Mouse (Mus musculus): Measurements from ENCODE around the gene Smco2. TPM values are rescaled to one million over a fixed set of nuclear protein-coding genes. Genes with fewer than 3 reads are reported as not detected.

Gene Smco2
- polyA plus RNA-seq, 1 experiment: 0.12 TPM

GRCm38 (mm10) chr6:146888660-146889490, 39.0 kb downstream of the Smco2 start:
- peak; percentile 34 for DNase-seq
- Histone ChIP-seq H3K4me1 (ENCODE audit: control insufficient read depth, insufficient read depth, low read length) (peaks cover 15% of the 10 kb centered on the region), H3K4me3 (replicated peaks; ENCODE audit: extremely low read depth, low read depth, low read length) (peak overlapping the region; percentile 87)
- 9% methylated on average over 26 of the region's 26 CpGs for WGBS
- TF ChIP-seq CTCF (IDR thresholded peaks at IDR 0.05; ENCODE audit: insufficient read depth, low read length) (no peak), POLR2A (IDR thresholded peaks at IDR 0.05; ENCODE audit: borderline replicate concordance, extremely low read depth, low read depth, low read length) (no peak)

DNA sequence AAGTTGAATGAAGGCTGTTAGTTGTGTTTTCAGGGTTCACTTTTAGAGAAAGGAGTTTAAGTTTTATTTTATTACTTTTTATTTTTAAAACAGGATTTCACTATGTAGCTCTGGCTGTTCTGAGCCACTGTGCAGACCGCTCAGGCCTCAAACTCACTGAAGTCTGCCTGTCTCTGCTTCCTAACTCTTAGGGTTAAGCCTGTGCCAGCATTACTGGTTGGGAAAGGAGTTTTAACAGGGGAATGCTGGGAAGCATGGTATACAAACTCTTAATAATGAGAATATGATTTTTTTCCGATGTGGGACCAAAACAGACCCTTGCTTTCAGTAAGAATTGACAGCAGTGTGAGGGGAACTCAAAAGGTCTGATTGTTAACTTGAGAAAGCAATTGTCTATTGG, 40.3 kb downstream of the Smco2 start:
- 45% methylated on average over 2 of the region's 2 CpGs for WGBS
- no peak for DNase-seq
- TF ChIP-seq CTCF (IDR thresholded peaks at IDR 0.05; ENCODE audit: insufficient read depth, low read length): no peak
- TF ChIP-seq POLR2A (IDR thresholded peaks at IDR 0.05; ENCODE audit: borderline replicate concordance, extremely low read depth, low read depth, low read length): no peak
- Histone ChIP-seq H3K4me3 (replicated peaks; ENCODE audit: extremely low read depth, low read depth, low read length) (no peak overlapping the region), H3K4me1 (ENCODE audit: control insufficient read depth, insufficient read depth, low read length) (peaks cover 15% of the 10 kb centered on the region)

DNA sequence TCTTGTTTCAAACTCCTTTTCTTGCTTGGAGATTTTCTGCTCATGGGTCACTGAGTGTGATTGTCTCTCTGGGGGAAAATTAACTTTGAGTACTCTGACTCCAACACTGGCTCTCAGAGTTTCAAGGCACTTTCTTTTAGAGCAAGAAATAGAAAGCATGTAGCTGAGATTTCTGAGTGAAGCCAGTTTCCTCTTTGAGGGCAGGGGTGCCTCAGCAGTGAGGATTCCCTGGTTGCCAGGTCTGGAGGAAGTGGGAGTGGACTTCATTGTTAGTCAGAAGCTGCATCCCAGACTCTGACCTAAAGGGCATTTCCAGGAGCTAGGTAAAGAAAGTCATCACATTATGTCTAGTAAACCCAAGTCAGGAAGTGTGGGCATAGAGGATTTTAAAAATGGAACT, 40.7 kb downstream of the Smco2 start:
- no peak for TF ChIP-seq POLR2A (IDR thresholded peaks at IDR 0.05; ENCODE audit: borderline replicate concordance, extremely low read depth, low read depth, low read length)
- TF ChIP-seq CTCF (IDR thresholded peaks at IDR 0.05; ENCODE audit: insufficient read depth, low read length): no peak
- no peak for DNase-seq
- Histone ChIP-seq H3K4me1 (ENCODE audit: control insufficient read depth, insufficient read depth, low read length) (peaks cover 15% of the 10 kb centered on the region), H3K4me3 (replicated peaks; ENCODE audit: extremely low read depth, low read depth, low read length) (no peak overlapping the region)

- WGBS: 47% methylated on average over 2 of the region's 2 CpGs
- H3K4me1 ChIP-seq (ENCODE audit: control insufficient read depth, insufficient read depth, low read length): peaks cover 23% of the 10 kb centered on the region
- no peak for TF ChIP-seq POLR2A (IDR thresholded peaks at IDR 0.05; ENCODE audit: borderline replicate concordance, extremely low read depth, low read depth, low read length)
- no peak for TF ChIP-seq CTCF (IDR thresholded peaks at IDR 0.05; ENCODE audit: insufficient read depth, low read length)
- DNase-seq: no peak
- no peak overlapping the region for H3K4me3 ChIP-seq (replicated peaks; ENCODE audit: extremely low read depth, low read depth, low read length)
Observed at GRCm38 (mm10) chr6:146893890-146894289, 44.0 kb downstream of the Smco2 start.

- H3K4me1 ChIP-seq (ENCODE audit: control insufficient read depth, insufficient read depth, low read length): peaks cover 18% of the 10 kb centered on the region
- 83% methylated on average over 6 of the region's 6 CpGs for WGBS
- no peak overlapping the region for H3K4me3 ChIP-seq (replicated peaks; ENCODE audit: extremely low read depth, low read depth, low read length)
- DNase-seq: no peak
- TF ChIP-seq POLR2A (IDR thresholded peaks at IDR 0.05; ENCODE audit: borderline replicate concordance, extremely low read depth, low read depth, low read length) (no peak), CTCF (IDR thresholded peaks at IDR 0.05; ENCODE audit: insufficient read depth, low read length) (no peak)
Observed at GRCm38 (mm10) chr6:146898709-146899108, 48.8 kb downstream of the Smco2 start.

GRCm38 (mm10) chr6:146899647-146900046, 49.7 kb downstream of the Smco2 start:
- no peak for DNase-seq
- TF ChIP-seq CTCF (IDR thresholded peaks at IDR 0.05; ENCODE audit: insufficient read depth, low read length): no peak
- TF ChIP-seq POLR2A (IDR thresholded peaks at IDR 0.05; ENCODE audit: borderline replicate concordance, extremely low read depth, low read depth, low read length): no peak
- no peak overlapping the region for H3K4me3 ChIP-seq (replicated peaks; ENCODE audit: extremely low read depth, low read depth, low read length)
- WGBS: 35% methylated on average over 2 of the region's 2 CpGs
- peaks cover 18% of the 10 kb centered on the region for H3K4me1 ChIP-seq (ENCODE audit: control insufficient read depth, insufficient read depth, low read length)

DNA sequence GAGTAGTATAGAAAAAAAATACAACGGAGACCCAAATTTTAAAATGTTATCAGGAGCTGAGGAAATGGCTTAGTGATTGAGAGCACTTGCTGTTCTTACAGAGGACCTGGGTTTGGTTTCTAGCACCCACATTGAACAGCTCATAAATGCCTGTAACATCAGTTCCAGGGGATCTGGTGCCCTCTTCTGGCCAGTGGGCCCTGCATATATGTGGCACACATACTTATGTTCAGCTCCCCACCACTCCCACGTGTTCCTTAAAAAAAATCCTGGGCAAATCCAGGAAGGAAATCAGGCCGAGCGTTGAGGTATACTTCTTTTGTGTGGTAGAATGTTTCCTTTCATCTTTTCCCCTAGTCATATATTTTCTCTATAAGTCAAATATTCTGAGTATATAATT, 52.0 kb downstream of the Smco2 start:
- Histone ChIP-seq H3K4me3 (replicated peaks; ENCODE audit: extremely low read depth, low read depth, low read length) (no peak overlapping the region), H3K4me1 (ENCODE audit: control insufficient read depth, insufficient read depth, low read length) (peaks cover 23% of the 10 kb centered on the region)
- TF ChIP-seq POLR2A (IDR thresholded peaks at IDR 0.05; ENCODE audit: borderline replicate concordance, extremely low read depth, low read depth, low read length): no peak
- TF ChIP-seq CTCF (IDR thresholded peaks at IDR 0.05; ENCODE audit: insufficient read depth, low read length): no peak
- WGBS: 93% methylated on average over 4 of the region's 4 CpGs
- no peak for DNase-seq

DNA sequence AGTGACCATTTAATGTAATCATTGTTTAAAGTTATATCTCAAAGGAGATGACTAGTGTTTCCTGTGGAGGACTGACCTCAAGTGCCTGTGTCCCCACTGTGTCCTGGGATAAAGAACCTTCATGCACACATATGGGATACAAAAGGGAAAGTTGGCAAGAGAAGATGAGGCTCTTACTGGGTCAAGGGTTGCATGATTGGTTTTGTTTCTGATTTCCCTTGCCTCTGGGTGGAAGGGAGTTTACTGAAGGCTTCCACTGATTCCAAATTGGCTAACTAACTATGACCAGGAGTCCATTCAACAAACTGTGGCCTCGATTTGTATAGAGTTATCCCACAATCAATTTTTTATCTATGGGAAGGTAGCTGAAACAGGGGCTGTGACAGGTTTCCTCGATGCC, 53.7 kb downstream of the Smco2 start:
- H3K4me3 ChIP-seq (replicated peaks; ENCODE audit: extremely low read depth, low read depth, low read length): no peak overlapping the region
- TF ChIP-seq POLR2A (IDR thresholded peaks at IDR 0.05; ENCODE audit: borderline replicate concordance, extremely low read depth, low read depth, low read length) (no peak), CTCF (IDR thresholded peaks at IDR 0.05; ENCODE audit: insufficient read depth, low read length) (no peak)
- WGBS: 76% methylated on average over 2 of the region's 2 CpGs

GRCm38 (mm10) chr6:146904707-146905106, 54.8 kb downstream of the Smco2 start:
- Histone ChIP-seq H3K4me3 (replicated peaks; ENCODE audit: extremely low read depth, low read depth, low read length) (no peak overlapping the region), H3K4me1 (ENCODE audit: control insufficient read depth, insufficient read depth, low read length) (peaks cover 6% of the 10 kb centered on the region)
- no peak for TF ChIP-seq POLR2A (IDR thresholded peaks at IDR 0.05; ENCODE audit: borderline replicate concordance, extremely low read depth, low read depth, low read length)
- no peak for TF ChIP-seq CTCF (IDR thresholded peaks at IDR 0.05; ENCODE audit: insufficient read depth, low read length)
- 66% methylated on average over 3 of the region's 3 CpGs for WGBS
- no peak for DNase-seq

More for the DNA sequence above, 53.7 kb downstream of the Smco2 start:
- H3K4me1 ChIP-seq (ENCODE audit: control insufficient read depth, insufficient read depth, low read length): peaks cover 16% of the 10 kb centered on the region
- DNase-seq: no peak
